Mouse (Mus musculus): ENCODE measurements around the gene Reep3. TPM values are rescaled to one million over a fixed set of nuclear protein-coding genes. Genes with fewer than 3 reads are reported as not detected.
A peak's percentile ranks its signal among the peaks of the same experiment; 100 is the strongest.

Reep3 gene
- polyA plus RNA-seq, 1 experiment from 2014 or later: 44.0 TPM

DNA sequence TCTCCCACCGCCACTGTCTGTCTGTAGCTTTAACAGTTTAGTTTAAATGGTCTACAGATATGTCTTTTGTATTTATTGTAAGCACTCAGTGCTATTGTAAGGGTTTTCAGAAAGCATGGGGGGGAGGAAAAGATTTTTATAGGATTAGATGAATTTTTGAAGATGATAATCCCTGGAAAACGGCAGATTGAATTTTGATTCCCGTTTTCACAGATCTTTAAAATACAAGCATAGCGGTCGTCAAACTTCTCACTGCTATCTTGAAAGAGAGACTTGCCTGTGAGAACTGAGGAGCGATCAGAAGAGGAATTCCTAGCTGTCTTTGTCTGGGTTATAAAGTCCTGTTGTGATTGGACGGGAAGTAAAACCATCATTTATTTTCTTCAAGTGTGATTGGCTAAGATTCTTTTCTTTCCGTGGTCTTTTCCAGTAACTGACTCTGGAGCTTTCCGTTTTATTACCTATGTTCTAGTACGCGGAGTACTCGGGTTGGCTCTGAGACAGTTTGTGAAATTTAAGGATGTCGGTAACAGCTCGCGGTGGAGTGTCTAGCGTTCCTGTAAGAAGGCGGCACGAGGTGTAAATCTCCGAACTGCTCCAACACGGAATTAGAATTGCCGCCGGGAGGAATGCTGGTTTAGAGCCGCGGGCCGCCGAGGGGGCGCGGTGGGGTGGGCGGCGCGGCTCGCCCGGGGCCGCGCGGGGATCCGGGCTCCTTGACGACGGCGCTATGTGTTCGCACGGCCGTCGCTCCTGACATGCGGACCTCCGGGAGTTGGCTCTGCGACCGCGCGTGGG lies 29.5 kb upstream of the Reep3 start:
- H3K4me1 ChIP-seq (ENCODE audit: control insufficient read depth, insufficient read depth, low read length): peaks cover 15% of the 10 kb centered on the region; the same call in 1 of the 2 replicates
- H3K27me3 ChIP-seq (ENCODE audit: control insufficient read depth, insufficient read depth, low read length): no peaks in the 10 kb centered on the region
- H3K4me2 ChIP-seq (ENCODE audit: low read depth, low read length): peak overlapping the region; percentile 95
- no peaks in the 10 kb centered on the region for H3K9me3 ChIP-seq (replicated peaks; ENCODE audit: control insufficient read depth, low read length)
- peak overlapping the region; percentile 90 for H3K9ac ChIP-seq (ENCODE audit: low read length)
- ATAC-seq (ENCODE audit: insufficient read depth, low FRiP score): peak; percentile 80
- peak overlapping the region; percentile 83 for H3K4me3 ChIP-seq (replicated peaks; ENCODE audit: low read length)
- H3K36me3 ChIP-seq (ENCODE audit: control insufficient read depth, insufficient read depth, low read length): no peaks in the 10 kb centered on the region
- WGBS: 1% methylated on average over 41 of the region's 50 CpGs
- peak overlapping the region; percentile 74 for H3K27ac ChIP-seq (ENCODE audit: low read length)

DNA sequence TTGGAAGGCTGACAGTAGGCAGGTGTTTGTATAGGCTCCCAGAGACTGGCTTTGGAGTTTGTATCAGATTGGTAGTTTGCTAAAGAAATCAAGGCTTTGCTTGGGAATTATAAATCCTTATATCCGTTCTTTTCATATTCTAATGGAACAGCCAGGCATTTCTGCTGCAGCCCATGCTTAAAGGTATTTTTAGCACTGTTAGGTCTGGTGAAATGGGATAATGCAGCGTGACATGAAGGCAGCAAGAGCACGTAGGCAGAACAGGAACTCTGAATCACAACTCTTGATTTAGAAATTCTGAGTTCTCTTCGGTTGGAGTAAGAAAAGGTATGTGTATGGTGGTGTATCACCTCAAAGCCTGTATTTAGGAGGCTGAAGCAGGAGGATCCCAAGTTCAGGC lies 27.4 kb upstream of the Reep3 start:
- H3K4me3 ChIP-seq (replicated peaks; ENCODE audit: low read length): no peak overlapping the region
- H3K4me2 ChIP-seq (ENCODE audit: low read depth, low read length): no peak overlapping the region
- no peak overlapping the region for H3K27ac ChIP-seq (ENCODE audit: low read length)
- H3K9me3 ChIP-seq (replicated peaks; ENCODE audit: control insufficient read depth, low read length): no peaks in the 10 kb centered on the region
- no peak for ATAC-seq (ENCODE audit: insufficient read depth, low FRiP score)
- H3K36me3 ChIP-seq (ENCODE audit: control insufficient read depth, insufficient read depth, low read length): no peaks in the 10 kb centered on the region
- WGBS: 75% methylated on average over 4 of the region's 4 CpGs
- peaks cover 14% of the 10 kb centered on the region; the same call in 1 of the 2 replicates for H3K4me1 ChIP-seq (ENCODE audit: control insufficient read depth, insufficient read depth, low read length)
- H3K27me3 ChIP-seq (ENCODE audit: control insufficient read depth, insufficient read depth, low read length): no peaks in the 10 kb centered on the region
- no peak overlapping the region for H3K9ac ChIP-seq (ENCODE audit: low read length)

DNA sequence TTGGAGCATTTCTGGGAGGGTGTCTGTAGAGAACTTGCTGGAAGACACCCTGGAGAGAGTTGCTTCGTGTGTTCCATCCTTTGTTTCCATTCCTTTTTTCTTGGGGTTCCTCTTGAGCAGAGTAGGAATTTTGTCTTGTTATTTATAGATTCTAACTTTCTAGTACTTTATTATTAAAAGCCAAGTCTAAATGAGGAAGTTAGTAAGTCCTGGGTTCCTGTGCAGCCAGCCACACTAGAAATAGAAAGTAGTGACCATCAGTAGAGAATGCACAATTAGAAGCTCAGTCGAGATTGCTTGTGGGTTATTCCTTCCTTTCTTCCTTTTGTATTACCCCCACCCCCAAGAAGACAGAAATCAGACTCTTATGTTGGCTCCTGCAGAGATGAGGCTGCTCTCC lies 27.0 kb upstream of the Reep3 start:
- Histone ChIP-seq H3K4me1 (ENCODE audit: control insufficient read depth, insufficient read depth, low read length) (peaks cover 10% of the 10 kb centered on the region; the same call in 1 of the 2 replicates), H3K36me3 (ENCODE audit: control insufficient read depth, insufficient read depth, low read length) (no peaks in the 10 kb centered on the region), H3K4me2 (ENCODE audit: low read depth, low read length) (no peak overlapping the region), H3K4me3 (replicated peaks; ENCODE audit: low read length) (no peak overlapping the region), H3K27me3 (ENCODE audit: control insufficient read depth, insufficient read depth, low read length) (no peaks in the 10 kb centered on the region), H3K9ac (ENCODE audit: low read length) (no peak overlapping the region), H3K9me3 (replicated peaks; ENCODE audit: control insufficient read depth, low read length) (no peaks in the 10 kb centered on the region), H3K27ac (ENCODE audit: low read length) (no peak overlapping the region)
- WGBS: 65% methylated on average over 2 of the region's 2 CpGs
- ATAC-seq (ENCODE audit: insufficient read depth, low FRiP score): no peak

DNA sequence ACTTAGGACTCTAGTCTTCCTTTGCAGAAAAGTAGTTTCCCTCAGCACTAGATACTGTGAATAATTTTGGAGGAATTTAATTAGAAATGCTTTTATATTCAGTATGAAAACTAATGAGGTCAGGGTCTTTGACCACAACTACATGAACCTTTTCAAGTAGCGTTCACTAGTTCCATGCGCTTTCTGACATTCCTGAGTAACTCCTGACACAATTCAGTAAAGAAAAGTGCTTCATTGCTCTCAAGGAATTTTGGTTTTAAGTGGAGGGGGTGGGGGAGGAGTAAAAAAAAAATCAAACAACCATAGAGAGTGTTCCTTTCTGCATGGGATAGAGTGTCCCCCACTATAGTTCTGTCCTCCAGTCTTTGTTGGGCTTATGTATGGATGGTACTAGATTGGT lies 23.9 kb upstream of the Reep3 start:
- no peaks in the 10 kb centered on the region for H3K36me3 ChIP-seq (ENCODE audit: control insufficient read depth, insufficient read depth, low read length)
- H3K4me2 ChIP-seq (ENCODE audit: low read depth, low read length): no peak overlapping the region
- no peaks in the 10 kb centered on the region for H3K9me3 ChIP-seq (replicated peaks; ENCODE audit: control insufficient read depth, low read length)
- no peak overlapping the region for H3K27ac ChIP-seq (ENCODE audit: low read length)
- peaks cover 8% of the 10 kb centered on the region for H3K4me1 ChIP-seq (ENCODE audit: control insufficient read depth, insufficient read depth, low read length)
- 78% methylated on average over 2 of the region's 2 CpGs for WGBS
- H3K4me3 ChIP-seq (replicated peaks; ENCODE audit: low read length): no peak overlapping the region
- no peak for ATAC-seq (ENCODE audit: insufficient read depth, low FRiP score)
- H3K9ac ChIP-seq (ENCODE audit: low read length): no peak overlapping the region
- no peaks in the 10 kb centered on the region for H3K27me3 ChIP-seq (ENCODE audit: control insufficient read depth, insufficient read depth, low read length)

DNA sequence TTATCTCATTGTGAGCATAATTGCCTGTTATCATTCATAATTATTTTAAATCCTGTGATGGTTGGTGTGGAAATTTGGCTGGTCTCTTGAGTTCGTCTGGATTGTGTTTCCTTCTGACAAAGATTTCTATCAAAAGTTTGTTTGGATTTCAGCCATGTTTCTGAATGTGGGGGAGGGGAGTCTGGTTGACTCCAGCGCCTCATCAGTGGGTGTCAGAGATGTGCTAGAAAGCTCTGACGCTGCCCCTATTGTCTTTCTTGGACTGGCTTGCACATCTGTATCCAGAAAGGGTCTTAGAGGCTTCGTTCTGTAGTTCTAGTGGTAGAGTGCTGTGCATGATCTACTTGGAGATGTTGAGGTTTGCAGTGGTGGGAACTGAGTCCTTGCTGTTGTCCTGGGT lies 23.4 kb upstream of the Reep3 start:
- 56% methylated on average over 4 of the region's 4 CpGs for WGBS

DNA sequence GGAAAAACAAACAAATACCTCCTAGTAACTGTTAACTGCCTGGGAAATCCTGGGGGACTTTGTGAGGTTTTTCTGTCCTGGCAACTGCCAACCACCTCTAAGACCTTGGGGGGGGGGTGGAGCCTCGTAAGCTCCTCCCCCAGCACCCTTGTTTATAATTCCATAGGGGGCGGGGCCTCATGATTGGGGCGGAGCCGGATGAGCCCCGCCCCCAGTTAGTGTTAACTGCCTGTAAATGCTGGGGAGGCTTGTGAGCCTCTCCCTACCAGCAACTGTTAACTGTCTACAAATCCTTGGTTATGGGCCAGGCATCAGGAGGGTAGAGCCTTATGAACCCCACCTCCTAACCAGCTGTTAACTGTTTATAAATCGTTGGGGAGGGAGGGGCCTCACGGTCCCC lies 22.5 kb upstream of the Reep3 start:
- H3K4me3 ChIP-seq (replicated peaks; ENCODE audit: low read length): no peak overlapping the region
- no peaks in the 10 kb centered on the region for H3K27me3 ChIP-seq (ENCODE audit: control insufficient read depth, insufficient read depth, low read length)
- no peaks in the 10 kb centered on the region for H3K36me3 ChIP-seq (ENCODE audit: control insufficient read depth, insufficient read depth, low read length)
- H3K9ac ChIP-seq (ENCODE audit: low read length): no peak overlapping the region
- H3K27ac ChIP-seq (ENCODE audit: low read length): no peak overlapping the region
- no peak overlapping the region for H3K4me2 ChIP-seq (ENCODE audit: low read depth, low read length)
- 42% methylated on average over 7 of the region's 7 CpGs for WGBS
- H3K4me1 ChIP-seq (ENCODE audit: control insufficient read depth, insufficient read depth, low read length): peaks cover 16% of the 10 kb centered on the region
- ATAC-seq (ENCODE audit: insufficient read depth, low FRiP score): no peak
- no peaks in the 10 kb centered on the region for H3K9me3 ChIP-seq (replicated peaks; ENCODE audit: control insufficient read depth, low read length)

More for the DNA sequence above, 23.4 kb upstream of the Reep3 start:
- Histone ChIP-seq H3K4me1 (ENCODE audit: control insufficient read depth, insufficient read depth, low read length) (peaks cover 12% of the 10 kb centered on the region), H3K27me3 (ENCODE audit: control insufficient read depth, insufficient read depth, low read length) (no peaks in the 10 kb centered on the region), H3K9me3 (replicated peaks; ENCODE audit: control insufficient read depth, low read length) (no peaks in the 10 kb centered on the region), H3K27ac (ENCODE audit: low read length) (no peak overlapping the region), H3K4me3 (replicated peaks; ENCODE audit: low read length) (no peak overlapping the region), H3K9ac (ENCODE audit: low read length) (no peak overlapping the region), H3K4me2 (ENCODE audit: low read depth, low read length) (no peak overlapping the region), H3K36me3 (ENCODE audit: control insufficient read depth, insufficient read depth, low read length) (no peaks in the 10 kb centered on the region)
- ATAC-seq (ENCODE audit: insufficient read depth, low FRiP score): no peak

DNA sequence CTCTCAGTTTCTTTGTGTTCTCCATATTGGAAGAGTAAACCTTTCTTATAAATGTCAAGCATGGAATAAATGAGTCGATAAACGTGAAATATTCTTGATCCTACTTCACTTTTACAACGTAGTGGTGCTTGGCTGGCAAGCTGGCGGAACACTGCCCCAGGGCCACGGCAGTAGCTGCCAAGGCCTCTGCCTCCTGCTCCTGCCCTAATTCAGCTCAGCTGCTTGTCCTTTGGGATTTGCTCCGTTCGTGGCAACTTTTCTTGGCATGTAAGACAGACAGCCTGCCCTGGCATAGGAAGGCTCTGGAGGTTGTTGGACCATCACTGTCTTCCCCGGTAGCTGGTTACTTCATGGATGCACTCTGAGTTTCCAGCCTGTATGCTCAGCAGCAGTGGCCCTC lies 19.5 kb upstream of the Reep3 start:
- 67% methylated on average over 8 of the region's 8 CpGs for WGBS
- no peak overlapping the region; the same call in 1 of the 2 replicates for H3K27ac ChIP-seq (ENCODE audit: low read length)
- H3K4me3 ChIP-seq (replicated peaks; ENCODE audit: low read length): no peak overlapping the region
- no peak overlapping the region for H3K9ac ChIP-seq (ENCODE audit: low read length)
- no peak for ATAC-seq (ENCODE audit: insufficient read depth, low FRiP score)
- peaks cover 16% of the 10 kb centered on the region for H3K4me1 ChIP-seq (ENCODE audit: control insufficient read depth, insufficient read depth, low read length)
- H3K4me2 ChIP-seq (ENCODE audit: low read depth, low read length): no peak overlapping the region
- no peaks in the 10 kb centered on the region for H3K9me3 ChIP-seq (replicated peaks; ENCODE audit: control insufficient read depth, low read length)
- no peaks in the 10 kb centered on the region for H3K36me3 ChIP-seq (ENCODE audit: control insufficient read depth, insufficient read depth, low read length)
- no peaks in the 10 kb centered on the region for H3K27me3 ChIP-seq (ENCODE audit: control insufficient read depth, insufficient read depth, low read length)

DNA sequence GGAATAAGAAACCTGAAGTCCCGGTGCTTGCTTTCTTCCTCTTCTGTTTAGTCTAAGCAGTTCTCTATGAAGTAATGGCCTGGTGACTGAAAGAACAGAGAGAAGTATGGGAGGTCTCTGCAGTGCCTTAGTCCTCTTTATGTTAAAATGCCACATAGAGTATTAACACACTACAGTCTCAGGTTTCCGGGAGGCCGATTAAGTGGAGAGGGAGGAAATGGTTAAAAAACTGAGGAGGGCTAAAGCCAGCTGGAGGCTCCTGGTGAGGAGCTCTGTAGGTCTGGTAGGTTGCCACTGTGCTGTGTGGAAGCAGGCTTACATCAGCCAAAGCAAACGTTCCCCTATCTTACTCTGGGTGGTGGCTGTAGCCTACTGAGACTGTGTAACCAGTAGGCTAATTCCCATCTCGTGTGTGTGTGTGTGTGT lies 18.9 kb upstream of the Reep3 start:
- no peaks in the 10 kb centered on the region for H3K36me3 ChIP-seq (ENCODE audit: control insufficient read depth, insufficient read depth, low read length)
- H3K4me3 ChIP-seq (replicated peaks; ENCODE audit: low read length): no peak overlapping the region
- ATAC-seq (ENCODE audit: insufficient read depth, low FRiP score): peak; percentile 86
- peak overlapping the region; percentile 55 for H3K27ac ChIP-seq (ENCODE audit: low read length)
- H3K4me1 ChIP-seq (ENCODE audit: control insufficient read depth, insufficient read depth, low read length): peaks cover 16% of the 10 kb centered on the region
- H3K4me2 ChIP-seq (ENCODE audit: low read depth, low read length): no peak overlapping the region; the same call in 1 of the 2 replicates
- no peaks in the 10 kb centered on the region for H3K9me3 ChIP-seq (replicated peaks; ENCODE audit: control insufficient read depth, low read length)
- no peak overlapping the region for H3K9ac ChIP-seq (ENCODE audit: low read length)
- no peaks in the 10 kb centered on the region for H3K27me3 ChIP-seq (ENCODE audit: control insufficient read depth, insufficient read depth, low read length)
- 17% methylated on average over 5 of the region's 5 CpGs for WGBS

DNA sequence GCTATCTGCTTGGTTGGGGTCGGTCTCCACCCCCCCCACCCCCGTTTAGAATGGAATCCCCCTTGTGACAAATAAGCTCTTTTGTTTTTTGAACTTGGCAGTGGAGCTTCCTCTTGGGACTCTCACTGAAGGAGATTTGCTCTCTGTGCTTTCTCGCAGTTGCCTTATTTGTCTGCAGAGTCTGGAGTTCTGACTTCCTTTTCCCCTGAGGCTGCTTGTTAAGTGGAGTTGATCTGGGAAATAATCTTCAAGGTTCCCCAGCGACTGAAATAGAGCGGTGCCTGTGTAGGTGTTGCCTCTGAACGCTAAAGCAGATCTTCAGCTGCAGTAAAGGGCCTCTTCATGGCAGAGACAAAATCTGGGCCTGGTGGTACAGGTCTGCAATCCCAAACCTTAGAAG lies 18.4 kb upstream of the Reep3 start:
- Histone ChIP-seq H3K4me1 (ENCODE audit: control insufficient read depth, insufficient read depth, low read length) (peaks cover 16% of the 10 kb centered on the region), H3K9ac (ENCODE audit: low read length) (no peak overlapping the region), H3K9me3 (replicated peaks; ENCODE audit: control insufficient read depth, low read length) (no peaks in the 10 kb centered on the region), H3K4me3 (replicated peaks; ENCODE audit: low read length) (no peak overlapping the region), H3K27ac (ENCODE audit: low read length) (peak overlapping the region; percentile 55), H3K27me3 (ENCODE audit: control insufficient read depth, insufficient read depth, low read length) (no peaks in the 10 kb centered on the region), H3K4me2 (ENCODE audit: low read depth, low read length) (no peak overlapping the region), H3K36me3 (ENCODE audit: control insufficient read depth, insufficient read depth, low read length) (no peaks in the 10 kb centered on the region)
- ATAC-seq (ENCODE audit: insufficient read depth, low FRiP score): no peak
- WGBS: 19% methylated on average over 6 of the region's 6 CpGs
